Mouse (Mus musculus): ENCODE results near the gene Mipol1. TPM values are rescaled to one million over a fixed set of nuclear protein-coding genes. Genes with fewer than 3 reads are reported as not detected.

Mipol1 gene
- polyA plus RNA-seq (2012; rRNA removed; ENCODE audit: low replicate concordance): 1.8 and 2.3 TPM in 2 replicates

DNA sequence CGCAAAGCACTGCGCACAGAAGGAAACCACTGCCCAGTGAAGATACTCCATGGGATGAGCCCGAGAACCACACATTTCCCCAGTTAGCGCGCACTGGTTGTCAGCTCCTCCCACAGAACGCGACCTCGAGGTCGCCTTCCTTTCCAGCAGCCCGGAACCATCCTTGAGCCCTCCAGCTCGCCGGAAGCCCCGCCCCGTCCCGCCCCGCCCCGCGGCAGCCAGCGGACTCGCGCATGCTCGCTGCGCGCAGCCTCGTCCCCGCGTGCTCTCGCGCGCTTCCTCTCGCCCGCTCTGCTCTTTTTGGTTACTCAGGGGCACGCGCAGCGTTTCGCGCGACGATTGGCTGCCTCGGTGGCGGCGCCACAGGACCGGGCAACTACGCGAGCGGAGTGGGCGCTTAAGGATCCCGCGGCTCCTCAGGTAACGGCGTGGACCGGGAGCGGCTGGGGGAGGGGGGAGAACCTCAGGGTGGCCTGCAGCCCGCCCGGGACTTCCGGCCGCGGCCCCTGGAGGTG, at the start of gene Mipol1, which contains the start of gene Prps1l3:
Gene Mipol1 (plus strand): TSS at position 236 of the 515 bp plus-strand sequence.
Gene Prps1l3 (plus strand): TSS at position 221 of the 515 bp plus-strand sequence.

GRCm38 (mm10) chr12:57197363-57198026, 32.7 kb upstream of the Mipol1 start, which contains the start of gene Slc25a21:
Gene Slc25a21 (minus strand): TSS chr12:57197472.

Other genes starting within 250 kb of the Mipol1 start
- gene Slc25a21, start 33.0 kb upstream of the Mipol1 start, polyA plus RNA-seq (2012; rRNA removed; ENCODE audit: low replicate concordance): 0.04 and 0.10 TPM in 2 replicates
- gene Prps1l3, start within 50 bp of the Mipol1 start, polyA plus RNA-seq (2012; rRNA removed; ENCODE audit: low replicate concordance): 10.4 and 21.2 TPM in 2 replicates

Measured in subcutaneous adipose tissue, adult 2 months (tissue).